Mouse (Mus musculus) liver, postnatal 0 days (tissue): ENCODE results near the gene Zfp764. TPM values are rescaled to one million over a fixed set of nuclear protein-coding genes. Genes with fewer than 3 reads are reported as not detected.
"Not testable (repeated sequence)": the region's sequence is repeated elsewhere in the genome, so short reads cannot be mapped to it uniquely, and the experiment has no call there.

ENCODE experiments used
- ATAC-seq: fragments of 200-750 bp; cut with Nextera tagmentation; 2 replicates; pipeline ENCODE4 v1.8.0; 2017; ENCODE audit warnings: mild to moderate bottlenecking, moderate library complexity
- DNase-seq: peaks from one replicate; pipeline ENCODE4 v3.0.0-alpha.2; 2016
- H3K27ac ChIP-seq: fragments of 300-500 bp; sonication (generic); 2 replicates; pipeline ENCODE4 v1.5.1; 2014; ENCODE audit warnings: antibody characterized with exemption, moderate library complexity, mild to moderate bottlenecking, low read depth
- H3K27me3 ChIP-seq: fragments of 300-500 bp; sonication (generic); 2 replicates; pipeline ENCODE4 v1.6.1; 2014; ENCODE audit warnings: low read length, control low read depth, mixed read lengths; ENCODE audit not compliant: insufficient read depth
- H3K36me3 ChIP-seq: fragments of 300-500 bp; sonication (generic); replicated peaks from 2 replicates; pipeline ENCODE4 v1.6.1; 2014; ENCODE audit warnings: mild to moderate bottlenecking, control low read depth, low read length, moderate library complexity, mixed read lengths; ENCODE audit not compliant: insufficient read depth
- H3K4me1 ChIP-seq: fragments of 300-500 bp; sonication (generic); 2 replicates; pipeline ENCODE4 v1.6.1; 2014; ENCODE audit warnings: antibody characterized with exemption, mild to moderate bottlenecking, control low read depth; ENCODE audit not compliant: insufficient read depth
- H3K4me2 ChIP-seq: fragments of 300-500 bp; sonication (generic); 2 replicates; pipeline ENCODE4 v1.6.1; 2014; ENCODE audit warnings: low read depth, mild to moderate bottlenecking, low read length, moderate library complexity, mixed read lengths
- H3K4me3 ChIP-seq: fragments of 300-500 bp; sonication (generic); 2 replicates; pipeline ENCODE4 v1.5.1; 2014; ENCODE audit warnings: low read depth, low read length
- H3K9ac ChIP-seq: fragments of 300-500 bp; sonication (generic); replicated peaks from 2 replicates; pipeline ENCODE4 v1.6.1; 2014; ENCODE audit warnings: mild to moderate bottlenecking, moderate library complexity
- H3K9me3 ChIP-seq: fragments of 300-500 bp; sonication (generic); 2 replicates; pipeline ENCODE4 v1.6.1; 2016; ENCODE audit warnings: mild to moderate bottlenecking, control low read depth, low read length, mixed read lengths
- CTCF ChIP-seq: sonication (generic); IDR thresholded peaks from 2 replicates; pipeline ENCODE4 v1.5.1; 2016; ENCODE audit warnings: antibody characterized with exemption, low read depth
- EP300 ChIP-seq: IDR thresholded peaks from 2 replicates; pipeline ENCODE4 v1.6.1; 2016; ENCODE audit warnings: antibody characterized with exemption, low read depth, mild to moderate bottlenecking
- WGBS: fragments of 180-500 bp; shearing (Covaris S2); extraction: QIAGEN DNeasy Blood & Tissue Kit; methylation state at CpG from one replicate; pipeline ENCODE4 v1.1.7; 2014; ENCODE audit not compliant: insufficient replicate concordance; 5-methylcytosine and 5-hydroxymethylcytosine counted together
- polyA plus RNA-seq: library from polyadenylated mRNA; unstranded; fragments of >200 nt; fragmentation: Nextera tagmentation; extraction: Ambion mirVana; gene quantifications from 2 replicates; pipeline ENCODE4 v1.2.1, GENCODE M21; 2015

The Zfp764 gene
- polyA plus RNA-seq = 0.98 and 1.1 TPM in 2 replicates

- H3K4me1 ChIP-seq, H3K27me3 ChIP-seq, H3K9me3 ChIP-seq, H3K36me3 ChIP-seq: not testable (repeated sequence)
- peak; percentile 85 for DNase-seq
- peak; percentile 91 for ATAC-seq
- peak within 1 kb of the TSS; percentile 63 for H3K4me3 ChIP-seq
- peak; percentile 83 for TF ChIP-seq CTCF
- peak within 1 kb of the TSS; percentile 89 for H3K4me2 ChIP-seq
- H3K9ac ChIP-seq = peak within 1 kb of the TSS; percentile 76
- peak within 1 kb of the TSS; percentile 61 for H3K27ac ChIP-seq
- 5% methylated on average over 40 of the region's 40 CpGs for WGBS
These were observed at the start of gene Zfp764 for GRCm38 (mm10) chr7:127406002-127406987. Gene Zfp764 (minus strand): TSS chr7:127406822.

- Histone ChIP-seq H3K9ac (no peak overlapping the region), H3K4me3 (no peak overlapping the region), H3K9me3 (peaks cover 9% of the 10 kb centered on the region; the same call in 1 of the 2 replicates), H3K27ac (no peak overlapping the region), H3K27me3 (no peaks in the 10 kb centered on the region), H3K4me1 (peaks cover 7% of the 10 kb centered on the region), H3K4me2 (no peak overlapping the region), H3K36me3 (peaks cover 30% of the 10 kb centered on the region)
- no peak for TF ChIP-seq EP300
- TF ChIP-seq CTCF = no peak
- 86% methylated on average over 7 of the region's 7 CpGs for WGBS
- ATAC-seq (no peak), DNase-seq (no peak)
These were observed 48.3 kb upstream of the Zfp764 start for GRCm38 (mm10) chr7:127454905-127455304.

- H3K4me3 ChIP-seq = no peak overlapping the region
- H3K27ac ChIP-seq = no peak overlapping the region
- 93% methylated on average over 2 of the region's 2 CpGs for WGBS
- no peak overlapping the region for H3K4me2 ChIP-seq
- peaks cover 27% of the 10 kb centered on the region for H3K36me3 ChIP-seq
- DNase-seq (no peak), ATAC-seq (no peak)
- H3K27me3 ChIP-seq = no peaks in the 10 kb centered on the region
- peaks cover 9% of the 10 kb centered on the region; the same call in 1 of the 2 replicates for H3K9me3 ChIP-seq
- TF ChIP-seq EP300 (no peak), CTCF (no peak)
- H3K9ac ChIP-seq = no peak overlapping the region
- peaks cover 16% of the 10 kb centered on the region for H3K4me1 ChIP-seq
These were observed 46.4 kb upstream of the Zfp764 start for GRCm38 (mm10) chr7:127453056-127453455.

- ATAC-seq (no peak), DNase-seq (no peak)
- Histone ChIP-seq H3K4me3 (peak overlapping the region; percentile 98), H3K27me3 (no peaks in the 10 kb centered on the region), H3K9me3 (no peaks in the 10 kb centered on the region), H3K4me1 (peaks cover 19% of the 10 kb centered on the region), H3K27ac (no peak overlapping the region), H3K4me2 (peak overlapping the region; percentile 91), H3K9ac (peak overlapping the region; percentile 96; the same call in 1 of the 2 replicates), H3K36me3 (peaks cover 7% of the 10 kb centered on the region)
- TF ChIP-seq CTCF (no peak), EP300 (no peak)
- WGBS = 79% methylated on average over 7 of the region's 7 CpGs
These were observed 43.3 kb upstream of the Zfp764 start for GRCm38 (mm10) chr7:127449966-127450365.

GRCm38 (mm10) chr7:127448521-127449300 lies 42.1 kb upstream of the Zfp764 start, which contains the start of gene Zfp689:
Gene Zfp689 (minus strand): TSS chr7:127449158.
- WGBS = under 1% methylated on average over 54 of the region's 54 CpGs
- peaks cover 20% of the 10 kb centered on the region for H3K36me3 ChIP-seq
- peaks cover 19% of the 10 kb centered on the region for H3K4me1 ChIP-seq
- H3K27me3 ChIP-seq = no peaks in the 10 kb centered on the region
- peak within 1 kb of the TSS; percentile 98 for H3K4me3 ChIP-seq
- H3K9me3 ChIP-seq = no peaks in the 10 kb centered on the region
- ATAC-seq (peak; percentile 92), DNase-seq (peak; percentile 92)
- H3K4me2 ChIP-seq = peak within 1 kb of the TSS; percentile 91
- peak within 1 kb of the TSS; percentile 96 for H3K27ac ChIP-seq
- TF ChIP-seq CTCF (0 out of 2 replicates have a peak, but pooled peaks have one; percentile 14), EP300 (peak; percentile 95)
- peak within 1 kb of the TSS; percentile 96 for H3K9ac ChIP-seq

- Histone ChIP-seq H3K4me2 (no peak overlapping the region), H3K9me3 (no peaks in the 10 kb centered on the region), H3K4me3 (no peak overlapping the region), H3K9ac (no peak overlapping the region), H3K36me3 (peaks cover 21% of the 10 kb centered on the region; the same call in 1 of the 2 replicates), H3K4me1 (peaks cover 9% of the 10 kb centered on the region; the same call in 1 of the 2 replicates), H3K27me3 (no peaks in the 10 kb centered on the region), H3K27ac (no peak overlapping the region)
- TF ChIP-seq CTCF = no peak
- no peak for TF ChIP-seq EP300
- ATAC-seq = no peak
- no peak for DNase-seq
- WGBS = 89% methylated on average over 20 of the region's 20 CpGs
These were observed 37.4 kb upstream of the Zfp764 start for GRCm38 (mm10) chr7:127443976-127444375.
